Mouse (Mus musculus) limb, embryonic 15.5 days (tissue): ENCODE measurements around the gene Chmp4b. TPM values are rescaled to one million over a fixed set of nuclear protein-coding genes. Genes with fewer than 3 reads are reported as not detected.

Experiments
- ATAC-seq: fragments of 200-750 bp; cut with Nextera tagmentation; 2 replicates; pipeline ENCODE4 v1.8.0; 2017; ENCODE audit warnings: low read depth, moderate TSS enrichment; ENCODE audit not compliant: insufficient number of reproducible peaks, low FRiP score, low TSS enrichment
- H3K27ac ChIP-seq: fragments of 300-500 bp; sonication (generic); 2 replicates; pipeline ENCODE4 v1.5.1; 2015; ENCODE audit warnings: moderate library complexity, mild to moderate bottlenecking, inconsistent platforms
- H3K27me3 ChIP-seq: fragments of 300-500 bp; sonication (generic); 2 replicates; pipeline ENCODE4 v1.6.1; 2015; ENCODE audit warnings: inconsistent platforms
- H3K36me3 ChIP-seq: fragments of 300-500 bp; sonication (generic); 2 replicates; pipeline ENCODE4 v1.6.1; 2015; ENCODE audit warnings: inconsistent platforms
- H3K4me1 ChIP-seq: fragments of 300-500 bp; sonication (generic); 2 replicates; pipeline ENCODE4 v1.6.1; 2015; ENCODE audit warnings: inconsistent platforms
- H3K4me2 ChIP-seq: fragments of 300-500 bp; sonication (generic); 2 replicates; pipeline ENCODE4 v1.6.1; 2015; ENCODE audit warnings: mild to moderate bottlenecking, inconsistent platforms
- H3K4me3 ChIP-seq: fragments of 300-500 bp; sonication (generic); 2 replicates; pipeline ENCODE4 v1.5.1; 2015; ENCODE audit warnings: mild to moderate bottlenecking, inconsistent platforms
- H3K9ac ChIP-seq: fragments of 300-500 bp; sonication (generic); 2 replicates; pipeline ENCODE4 v1.6.1; 2015; ENCODE audit warnings: inconsistent platforms
- H3K9me3 ChIP-seq: fragments of 300-500 bp; sonication (generic); 2 replicates; pipeline ENCODE4 v1.6.1; 2016; ENCODE audit warnings: inconsistent platforms
- WGBS: fragments of 180-500 bp; shearing (Covaris S2); methylation state at CpG from one replicate; pipeline ENCODE4 v1.1.7; 2015; 5-methylcytosine and 5-hydroxymethylcytosine counted together
- polyA plus RNA-seq: library from polyadenylated mRNA; unstranded; fragments of >200 nt; fragmentation: Nextera tagmentation; extraction: Ambion mirVana; gene quantifications from 2 replicates; pipeline ENCODE4 v1.2.1, GENCODE M21; 2015

The Chmp4b gene
- polyA plus RNA-seq, 1 experiment from 2014 or later: 36.9 TPM

GRCm38 (mm10) chr2:154689391-154689790 lies 37.9 kb downstream of the Chmp4b start:
- WGBS: 89% methylated on average over 14 of the region's 14 CpGs
- H3K9ac ChIP-seq: no peak overlapping the region
- no peak overlapping the region for H3K4me2 ChIP-seq
- H3K27ac ChIP-seq: no peak overlapping the region
- no peaks in the 10 kb centered on the region for H3K9me3 ChIP-seq
- H3K4me3 ChIP-seq: no peak overlapping the region
- H3K4me1 ChIP-seq: no peaks in the 10 kb centered on the region
- peaks cover 51% of the 10 kb centered on the region for H3K36me3 ChIP-seq
- no peaks in the 10 kb centered on the region for H3K27me3 ChIP-seq
- no peak for ATAC-seq

- peaks cover 57% of the 10 kb centered on the region for H3K36me3 ChIP-seq
- H3K27me3 ChIP-seq: no peaks in the 10 kb centered on the region
- H3K4me1 ChIP-seq: no peaks in the 10 kb centered on the region
- H3K4me3 ChIP-seq: no peak overlapping the region
- 93% methylated on average over 5 of the region's 5 CpGs for WGBS
- no peaks in the 10 kb centered on the region for H3K9me3 ChIP-seq
- H3K27ac ChIP-seq: no peak overlapping the region
- no peak for ATAC-seq
- no peak overlapping the region for H3K9ac ChIP-seq
- no peak overlapping the region for H3K4me2 ChIP-seq
Measured at GRCm38 (mm10) chr2:154690959-154691358, 39.5 kb downstream of the Chmp4b start.

- peak; percentile 31; the same call in 1 of the 2 replicates for ATAC-seq
- Histone ChIP-seq H3K9me3 (no peaks in the 10 kb centered on the region), H3K27ac (0 out of 2 replicates have a peak overlapping the region, but pooled peaks have one; percentile 33), H3K36me3 (peaks cover 64% of the 10 kb centered on the region), H3K4me1 (0 out of 2 replicates have a peak, but pooled peaks cover 5% of the 10 kb centered on the region), H3K9ac (no peak overlapping the region), H3K27me3 (no peaks in the 10 kb centered on the region), H3K4me2 (no peak overlapping the region), H3K4me3 (no peak overlapping the region)
- WGBS: 67% methylated on average over 11 of the region's 11 CpGs
Measured at GRCm38 (mm10) chr2:154693186-154693940, 41.9 kb downstream of the Chmp4b start.

- peak; percentile 9; the same call in 1 of the 2 replicates for ATAC-seq
- H3K9ac ChIP-seq: no peak overlapping the region
- no peaks in the 10 kb centered on the region for H3K9me3 ChIP-seq
- no peaks in the 10 kb centered on the region for H3K27me3 ChIP-seq
- H3K36me3 ChIP-seq: peaks cover 64% of the 10 kb centered on the region
- no peak overlapping the region for H3K27ac ChIP-seq
- whole genome bisulfite sequencing: 79% methylated on average over 12 of the region's 12 CpGs
- 0 out of 2 replicates have a peak, but pooled peaks cover 5% of the 10 kb centered on the region for H3K4me1 ChIP-seq
- no peak overlapping the region for H3K4me2 ChIP-seq
- H3K4me3 ChIP-seq: no peak overlapping the region
Measured at GRCm38 (mm10) chr2:154693941-154694256, 42.4 kb downstream of the Chmp4b start.

- peaks cover 49% of the 10 kb centered on the region for H3K36me3 ChIP-seq
- no peaks in the 10 kb centered on the region for H3K27me3 ChIP-seq
- H3K4me1 ChIP-seq: 0 out of 2 replicates have a peak, but pooled peaks cover 5% of the 10 kb centered on the region
- 69% methylated on average over 8 of the region's 8 CpGs for WGBS
- no peaks in the 10 kb centered on the region for H3K9me3 ChIP-seq
- no peak overlapping the region for H3K4me3 ChIP-seq
- no peak overlapping the region for H3K27ac ChIP-seq
- no peak overlapping the region for H3K9ac ChIP-seq
- H3K4me2 ChIP-seq: no peak overlapping the region
- no peak for ATAC-seq
Measured at GRCm38 (mm10) chr2:154695690-154696089, 44.2 kb downstream of the Chmp4b start.

GRCm38 (mm10) chr2:154696660-154697059 lies 45.2 kb downstream of the Chmp4b start:
- ATAC-seq: no peak
- H3K4me1 ChIP-seq: 0 out of 2 replicates have a peak, but pooled peaks cover 5% of the 10 kb centered on the region
- H3K9ac ChIP-seq: no peak overlapping the region
- H3K36me3 ChIP-seq: peaks cover 41% of the 10 kb centered on the region
- no peak overlapping the region for H3K4me3 ChIP-seq
- no peaks in the 10 kb centered on the region for H3K9me3 ChIP-seq
- WGBS: 76% methylated on average over 3 of the region's 3 CpGs
- H3K27me3 ChIP-seq: no peaks in the 10 kb centered on the region
- H3K4me2 ChIP-seq: no peak overlapping the region
- no peak overlapping the region for H3K27ac ChIP-seq

GRCm38 (mm10) chr2:154699360-154699759 lies 47.9 kb downstream of the Chmp4b start:
- H3K27ac ChIP-seq: no peak overlapping the region
- no peak for ATAC-seq
- 89% methylated on average over 4 of the region's 4 CpGs for WGBS
- H3K4me1 ChIP-seq: peaks cover 11% of the 10 kb centered on the region; the same call in 1 of the 2 replicates
- no peaks in the 10 kb centered on the region for H3K9me3 ChIP-seq
- no peaks in the 10 kb centered on the region for H3K27me3 ChIP-seq
- peaks cover 22% of the 10 kb centered on the region for H3K36me3 ChIP-seq
- no peak overlapping the region for H3K4me3 ChIP-seq
- H3K9ac ChIP-seq: no peak overlapping the region
- no peak overlapping the region for H3K4me2 ChIP-seq

GRCm38 (mm10) chr2:154700177-154700576 lies 48.7 kb downstream of the Chmp4b start:
- no peak overlapping the region for H3K4me3 ChIP-seq
- H3K4me2 ChIP-seq: no peak overlapping the region
- peaks cover 14% of the 10 kb centered on the region for H3K36me3 ChIP-seq
- H3K27me3 ChIP-seq: no peaks in the 10 kb centered on the region
- no peak overlapping the region for H3K27ac ChIP-seq
- H3K9ac ChIP-seq: no peak overlapping the region
- H3K4me1 ChIP-seq: peaks cover 11% of the 10 kb centered on the region; the same call in 1 of the 2 replicates
- H3K9me3 ChIP-seq: no peaks in the 10 kb centered on the region
- WGBS: 91% methylated on average over 2 of the region's 2 CpGs
- no peak for ATAC-seq

GRCm38 (mm10) chr2:154702637-154703315 lies 51.3 kb downstream of the Chmp4b start:
- no peak overlapping the region for H3K9ac ChIP-seq
- H3K9me3 ChIP-seq: no peaks in the 10 kb centered on the region
- no peaks in the 10 kb centered on the region for H3K36me3 ChIP-seq
- H3K4me1 ChIP-seq: peaks cover 17% of the 10 kb centered on the region
- no peaks in the 10 kb centered on the region for H3K27me3 ChIP-seq
- H3K4me3 ChIP-seq: peak overlapping the region; percentile 17; the same call in 1 of the 2 replicates
- WGBS: 2% methylated on average over 17 of the region's 17 CpGs
- H3K27ac ChIP-seq: no peak overlapping the region
- ATAC-seq: no peak
- H3K4me2 ChIP-seq: peak overlapping the region; percentile 34

GRCm38 (mm10) chr2:154706526-154707280 lies 55.2 kb downstream of the Chmp4b start:
- no peak for ATAC-seq
- H3K36me3 ChIP-seq: no peaks in the 10 kb centered on the region
- H3K9me3 ChIP-seq: no peaks in the 10 kb centered on the region
- no peaks in the 10 kb centered on the region for H3K27me3 ChIP-seq
- H3K4me2 ChIP-seq: no peak overlapping the region
- H3K4me3 ChIP-seq: no peak overlapping the region
- WGBS: 54% methylated on average over 11 of the region's 11 CpGs
- no peak overlapping the region for H3K27ac ChIP-seq
- H3K4me1 ChIP-seq: peaks cover 24% of the 10 kb centered on the region
- H3K9ac ChIP-seq: no peak overlapping the region

- 56% methylated on average over 7 of the region's 7 CpGs for WGBS
- Histone ChIP-seq H3K27ac (no peak overlapping the region), H3K4me3 (no peak overlapping the region), H3K27me3 (no peaks in the 10 kb centered on the region), H3K4me2 (no peak overlapping the region), H3K36me3 (no peaks in the 10 kb centered on the region), H3K9me3 (no peaks in the 10 kb centered on the region), H3K9ac (no peak overlapping the region), H3K4me1 (peaks cover 30% of the 10 kb centered on the region)
- no peak for ATAC-seq
Measured at GRCm38 (mm10) chr2:154707284-154707683, 55.8 kb downstream of the Chmp4b start.
